Mouse (Mus musculus) hindbrain, embryonic 11.5 days (tissue): ENCODE data around the gene 1700028P14Rik. TPM values are rescaled to one million over a fixed set of nuclear protein-coding genes. Genes with fewer than 3 reads are reported as not detected.

Experiments
- ATAC-seq: fragments of 200-750 bp; cut with Nextera tagmentation; 2 replicates; pipeline ENCODE4 v1.8.0; 2017; ENCODE audit warnings: mild to moderate bottlenecking, moderate TSS enrichment, moderate library complexity; ENCODE audit not compliant: low FRiP score
- DNase-seq: peaks from one replicate; pipeline ENCODE4 v3.0.0-alpha.2; 2015; ENCODE audit warnings: low spot score
- H3K27ac ChIP-seq: fragments of 300-500 bp; sonication (generic); 2 replicates; pipeline ENCODE4 v1.5.1; 2014; ENCODE audit warnings: mild to moderate bottlenecking, low read depth, low read length
- H3K27me3 ChIP-seq: fragments of 300-500 bp; sonication (generic); 2 replicates; pipeline ENCODE4 v1.6.1; 2014; ENCODE audit warnings: mild to moderate bottlenecking, low read length, moderate library complexity, mixed read lengths; ENCODE audit not compliant: control insufficient read depth, insufficient read depth
- H3K36me3 ChIP-seq: fragments of 300-500 bp; sonication (generic); 2 replicates; pipeline ENCODE4 v1.6.1; 2014; ENCODE audit warnings: mild to moderate bottlenecking, low read length, moderate library complexity, mixed read lengths; ENCODE audit not compliant: control insufficient read depth, insufficient read depth
- H3K4me1 ChIP-seq: fragments of 300-500 bp; sonication (generic); replicated peaks from 2 replicates; pipeline ENCODE4 v1.6.1; 2014; ENCODE audit warnings: low read length, mixed read lengths; ENCODE audit not compliant: control insufficient read depth, insufficient read depth
- H3K4me2 ChIP-seq: fragments of 300-500 bp; sonication (generic); replicated peaks from 2 replicates; pipeline ENCODE4 v1.6.1; 2014; ENCODE audit warnings: mild to moderate bottlenecking, low read depth, low read length
- H3K4me3 ChIP-seq: fragments of 300-500 bp; sonication (generic); 2 replicates; pipeline ENCODE4 v1.5.1; 2014; ENCODE audit warnings: low read depth, low read length
- H3K9ac ChIP-seq: fragments of 300-500 bp; sonication (generic); 2 replicates; pipeline ENCODE4 v1.6.1; 2014; ENCODE audit warnings: low read depth, low read length
- H3K9me3 ChIP-seq: fragments of 300-500 bp; sonication (generic); 2 replicates; pipeline ENCODE4 v1.6.1; 2016; ENCODE audit warnings: low read length; ENCODE audit not compliant: control insufficient read depth
- WGBS: fragments of 180-500 bp; shearing (Covaris S2); extraction: QIAGEN DNeasy Blood & Tissue Kit; methylation state at CpG from one replicate; pipeline ENCODE4 v1.1.7; 2014; 5-methylcytosine and 5-hydroxymethylcytosine counted together
- polyA plus RNA-seq: library from polyadenylated mRNA; unstranded; fragments of >200 nt; fragmentation: Nextera tagmentation; extraction: Ambion mirVana; gene quantifications from 2 replicates; pipeline ENCODE4 v1.2.1, GENCODE M21; 2014

The 1700028P14Rik gene
- polyA plus RNA-seq, 1 experiment from 2014 or later, result 1.2 TPM

DNA sequence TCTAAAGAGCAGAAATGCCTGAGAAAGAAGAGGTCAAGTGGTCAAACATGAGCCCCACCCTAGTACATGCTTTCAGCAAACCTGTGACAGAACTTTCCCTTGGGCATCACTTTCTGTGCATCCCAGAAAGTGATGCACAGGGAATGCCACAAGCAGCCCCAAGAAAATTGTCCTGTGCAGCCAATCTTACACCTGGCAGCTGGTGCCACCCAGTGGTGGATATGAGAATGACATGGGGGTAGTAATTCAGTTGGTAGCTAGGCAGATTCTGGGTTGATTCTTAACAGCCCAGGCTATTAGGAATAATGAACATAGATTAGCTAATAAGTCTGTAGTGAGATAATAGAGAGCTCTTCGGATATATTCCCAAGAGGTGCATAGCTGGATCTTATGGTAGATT lies 128.9 kb downstream of the 1700028P14Rik start:
- WGBS, result 3% methylated on average over 1 of the region's 1 CpGs
- no peaks in the 10 kb centered on the region for H3K36me3 ChIP-seq
- H3K4me1 ChIP-seq, result no peaks in the 10 kb centered on the region
- no peaks in the 10 kb centered on the region for H3K27me3 ChIP-seq
- DNase-seq (peak; percentile 79), ATAC-seq (no peak)
- H3K27ac ChIP-seq, result no peak overlapping the region
- no peak overlapping the region for H3K9ac ChIP-seq
- no peak overlapping the region for H3K4me3 ChIP-seq
- H3K4me2 ChIP-seq, result no peak overlapping the region
- no peaks in the 10 kb centered on the region for H3K9me3 ChIP-seq

DNA sequence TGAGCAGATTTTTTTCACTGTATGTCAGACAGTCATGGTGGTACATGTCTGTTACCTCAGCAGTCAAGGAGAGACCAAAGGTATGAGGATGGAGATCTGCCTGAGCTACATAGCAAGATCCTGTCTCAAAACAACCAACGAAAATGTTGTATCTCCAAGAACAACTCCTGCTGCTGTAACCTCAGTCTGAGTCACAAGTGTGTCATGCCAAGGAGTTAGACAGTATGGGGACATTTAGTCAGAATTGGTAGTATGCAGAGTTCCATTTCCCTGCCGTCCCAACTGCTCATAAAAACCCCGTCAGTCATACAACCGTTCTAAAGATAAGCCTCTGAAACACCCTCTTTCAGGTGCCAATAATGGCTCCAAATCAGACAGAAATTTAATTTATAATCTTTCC lies 130.8 kb downstream of the 1700028P14Rik start:
- H3K9ac ChIP-seq, result no peak overlapping the region
- no peak overlapping the region for H3K4me2 ChIP-seq
- no peak for DNase-seq
- H3K9me3 ChIP-seq, result no peaks in the 10 kb centered on the region
- no peak for ATAC-seq
- H3K4me3 ChIP-seq, result no peak overlapping the region
- WGBS, result 89% methylated on average over 4 of the region's 4 CpGs
- H3K36me3 ChIP-seq, result no peaks in the 10 kb centered on the region
- no peaks in the 10 kb centered on the region for H3K27me3 ChIP-seq
- H3K27ac ChIP-seq, result no peak overlapping the region
- no peaks in the 10 kb centered on the region for H3K4me1 ChIP-seq

DNA sequence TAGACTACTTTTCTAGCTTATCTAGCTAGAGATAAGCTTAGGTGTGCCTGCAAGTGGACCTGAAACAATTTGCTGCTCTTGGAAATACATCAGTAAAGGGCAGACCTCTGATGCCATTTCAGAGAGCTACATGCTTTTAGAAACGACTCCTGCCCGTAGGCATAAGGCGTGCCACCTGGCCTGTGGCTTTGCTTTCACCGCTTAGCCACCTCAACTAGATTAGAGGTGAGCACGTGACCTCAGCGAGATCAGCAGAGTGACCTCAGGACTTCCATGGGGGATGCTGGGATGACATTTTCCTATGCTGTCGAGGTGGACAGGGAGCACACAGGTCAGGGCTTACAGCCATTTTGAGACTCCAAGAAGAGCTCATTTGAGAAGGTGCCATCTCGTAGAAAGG lies 131.5 kb downstream of the 1700028P14Rik start:
- Histone ChIP-seq H3K4me3 (no peak overlapping the region), H3K27ac (no peak overlapping the region), H3K9me3 (no peaks in the 10 kb centered on the region), H3K9ac (no peak overlapping the region), H3K4me1 (no peaks in the 10 kb centered on the region), H3K4me2 (no peak overlapping the region), H3K27me3 (no peaks in the 10 kb centered on the region), H3K36me3 (no peaks in the 10 kb centered on the region)
- WGBS, result 85% methylated on average over 8 of the region's 8 CpGs
- DNase-seq (no peak), ATAC-seq (no peak)

DNA sequence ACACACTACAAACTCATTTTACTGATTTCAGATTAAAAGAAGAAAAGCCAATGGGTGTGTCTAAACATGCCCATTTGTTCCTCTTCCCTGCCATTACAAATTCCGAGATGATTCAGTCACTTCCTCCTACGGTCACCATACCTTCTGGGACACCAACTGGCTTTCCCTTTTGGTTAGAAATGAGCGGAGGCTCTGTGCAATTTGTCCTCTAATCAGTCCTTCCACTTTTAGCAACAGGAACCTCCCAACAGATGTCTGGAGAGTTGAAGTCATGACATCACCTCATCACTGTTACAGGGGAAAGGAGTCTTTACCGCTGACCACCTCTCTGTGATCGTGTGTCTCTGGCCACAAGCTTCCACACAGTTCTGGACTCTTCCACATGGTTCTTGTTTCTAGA lies 132.0 kb downstream of the 1700028P14Rik start:
- whole genome bisulfite sequencing, result 87% methylated on average over 5 of the region's 5 CpGs
- Histone ChIP-seq H3K27ac (no peak overlapping the region), H3K4me3 (no peak overlapping the region), H3K9me3 (no peaks in the 10 kb centered on the region), H3K36me3 (no peaks in the 10 kb centered on the region), H3K9ac (no peak overlapping the region), H3K4me2 (no peak overlapping the region), H3K27me3 (no peaks in the 10 kb centered on the region), H3K4me1 (no peaks in the 10 kb centered on the region)
- ATAC-seq, result no peak
- DNase-seq, result no peak

DNA sequence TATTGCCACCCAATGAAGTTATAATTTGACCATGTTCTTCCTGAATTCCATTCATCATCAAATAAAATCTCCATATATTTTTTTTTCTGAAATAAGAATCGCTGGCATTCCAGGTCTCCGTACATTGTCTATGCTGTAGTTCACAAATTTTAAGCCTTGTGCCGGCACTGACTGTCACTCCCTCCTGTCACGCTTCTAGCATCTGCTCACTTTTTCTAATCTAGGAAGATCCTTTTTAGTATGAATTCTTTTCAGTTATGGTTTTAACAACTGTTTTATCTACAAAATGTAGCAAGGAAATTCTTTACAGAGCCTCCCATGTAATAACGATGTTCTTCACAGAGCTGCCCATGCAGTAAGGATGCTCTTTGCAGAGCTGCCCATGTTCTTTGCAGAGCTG lies 134.1 kb downstream of the 1700028P14Rik start:
- Histone ChIP-seq H3K4me2 (no peak overlapping the region), H3K4me3 (no peak overlapping the region)

DNA sequence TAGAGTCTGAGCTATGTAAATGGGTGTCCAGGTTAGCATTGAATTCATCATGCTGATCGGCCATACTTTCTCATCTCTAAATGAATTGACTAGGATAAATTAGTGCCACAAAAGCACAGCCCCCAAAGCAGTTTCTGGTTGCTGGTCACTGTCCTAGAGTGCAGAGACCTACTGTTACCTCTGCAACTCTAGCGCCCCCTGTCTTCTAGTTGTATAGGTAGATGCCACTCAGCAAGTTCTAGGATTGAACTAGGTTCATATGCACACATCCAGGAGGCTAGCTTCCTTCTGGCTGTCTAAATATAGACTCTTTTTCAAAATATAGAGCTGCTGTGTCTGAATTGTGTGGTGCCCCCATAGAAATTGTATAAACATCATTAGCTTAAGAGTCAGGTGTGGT lies 141.3 kb downstream of the 1700028P14Rik start:
- Histone ChIP-seq H3K9ac (no peak overlapping the region), H3K9me3 (no peaks in the 10 kb centered on the region), H3K27ac (no peak overlapping the region), H3K27me3 (no peaks in the 10 kb centered on the region), H3K4me1 (no peaks in the 10 kb centered on the region; the same call in 1 of the 2 replicates), H3K4me3 (no peak overlapping the region), H3K36me3 (no peaks in the 10 kb centered on the region), H3K4me2 (no peak overlapping the region)
- 55% methylated on average over 2 of the region's 2 CpGs for WGBS
- no peak for ATAC-seq
- DNase-seq, result no peak

More for the DNA sequence above, 134.1 kb downstream of the 1700028P14Rik start:
- Histone ChIP-seq H3K9ac (no peak overlapping the region), H3K4me1 (no peaks in the 10 kb centered on the region), H3K9me3 (no peaks in the 10 kb centered on the region), H3K27ac (no peak overlapping the region), H3K36me3 (no peaks in the 10 kb centered on the region), H3K27me3 (no peaks in the 10 kb centered on the region)
- ATAC-seq (no peak), DNase-seq (no peak)
- 93% methylated on average over 5 of the region's 5 CpGs for WGBS

Other genes with a start within 250 kb of the 1700028P14Rik start
- gene Mamdc2, start 204.4 kb downstream of the 1700028P14Rik start, polyA plus RNA-seq, result 1.1 and 1.5 TPM in 2 replicates
- gene Ptar1, start 34.6 kb upstream of the 1700028P14Rik start, polyA plus RNA-seq, result 9.5 and 15.1 TPM in 2 replicates
- gene Apba1, start 106.1 kb upstream of the 1700028P14Rik start, polyA plus RNA-seq, result 2.6 TPM in 2 replicates